Mouse (Mus musculus) forebrain, embryonic 12.5 days (tissue): ENCODE measurements at regions not wholly inside any gene's neighbourhood (a gene's known extent, or its start where the extent isn't known, plus 50 kb on each side); places are given as distances from the start of the nearest gene placed in this dataset.

Experiments
- ATAC-seq: fragments of 200-750 bp; cut with Nextera tagmentation; 2 replicates; pipeline ENCODE4 v1.8.0; 2017; ENCODE audit warnings: moderate TSS enrichment; ENCODE audit not compliant: low FRiP score
- H3K27ac ChIP-seq: fragments of 300-500 bp; sonication (generic); 2 replicates; pipeline ENCODE4 v1.5.1; 2016; ENCODE audit warnings: mild to moderate bottlenecking
- H3K27me3 ChIP-seq: fragments of 300-500 bp; sonication (generic); 2 replicates; pipeline ENCODE4 v1.6.1; 2016; ENCODE audit warnings: mild to moderate bottlenecking
- H3K36me3 ChIP-seq: fragments of 300-500 bp; sonication (generic); replicated peaks from 2 replicates; pipeline ENCODE4 v1.6.1; 2016; ENCODE audit warnings: mild to moderate bottlenecking
- H3K4me1 ChIP-seq: fragments of 300-500 bp; sonication (generic); 2 replicates; pipeline ENCODE4 v1.6.1; 2016
- H3K4me2 ChIP-seq: fragments of 300-500 bp; sonication (generic); 2 replicates; pipeline ENCODE4 v1.6.1; 2016; ENCODE audit warnings: mild to moderate bottlenecking, moderate library complexity
- H3K4me3 ChIP-seq: fragments of 300-500 bp; sonication (generic); replicated peaks from 2 replicates; pipeline ENCODE4 v1.5.1; 2016; ENCODE audit warnings: mild to moderate bottlenecking
- H3K9ac ChIP-seq: fragments of 300-500 bp; sonication (generic); 2 replicates; pipeline ENCODE4 v1.6.1; 2016; ENCODE audit warnings: mild to moderate bottlenecking
- H3K9me3 ChIP-seq: fragments of 300-500 bp; sonication (generic); 2 replicates; pipeline ENCODE4 v1.6.1; 2016
- WGBS: fragments of 180-500 bp; shearing (Covaris S2); methylation state at CpG from one replicate; pipeline ENCODE4 v1.1.7; 2016; 5-methylcytosine and 5-hydroxymethylcytosine counted together

GRCm38 (mm10) chr14:24646239-24646848 is 159.4 kb downstream of the Rps24 start:
- H3K27me3 ChIP-seq: no peaks in the 10 kb centered on the region
- peak overlapping the region; percentile 61; the same call in 1 of the 2 replicates for H3K27ac ChIP-seq
- no peak overlapping the region for H3K4me2 ChIP-seq
- no peak for ATAC-seq
- no peaks in the 10 kb centered on the region for H3K9me3 ChIP-seq
- H3K4me3 ChIP-seq: no peak overlapping the region
- no peak overlapping the region for H3K9ac ChIP-seq
- peaks cover 53% of the 10 kb centered on the region for H3K4me1 ChIP-seq
- no peaks in the 10 kb centered on the region for H3K36me3 ChIP-seq
- 88% methylated on average over 6 of the region's 6 CpGs for WGBS

GRCm38 (mm10) chr14:24647722-24648121 is 160.8 kb downstream of the Rps24 start:
- Histone ChIP-seq H3K4me3 (no peak overlapping the region), H3K9ac (no peak overlapping the region), H3K9me3 (no peaks in the 10 kb centered on the region), H3K27me3 (no peaks in the 10 kb centered on the region), H3K27ac (no peak overlapping the region), H3K36me3 (no peaks in the 10 kb centered on the region), H3K4me2 (no peak overlapping the region), H3K4me1 (peaks cover 51% of the 10 kb centered on the region)
- ATAC-seq: no peak
- 92% methylated on average over 4 of the region's 4 CpGs for WGBS

GRCm38 (mm10) chr14:24650195-24650901 is 163.4 kb downstream of the Rps24 start:
- no peak overlapping the region for H3K4me3 ChIP-seq
- peaks cover 29% of the 10 kb centered on the region for H3K4me1 ChIP-seq
- ATAC-seq: peak; percentile 53; the same call in 1 of the 2 replicates
- H3K27me3 ChIP-seq: no peaks in the 10 kb centered on the region
- H3K4me2 ChIP-seq: no peak overlapping the region
- no peaks in the 10 kb centered on the region for H3K36me3 ChIP-seq
- H3K27ac ChIP-seq: peak overlapping the region; percentile 85
- no peaks in the 10 kb centered on the region for H3K9me3 ChIP-seq
- WGBS: 50% methylated on average over 7 of the region's 7 CpGs
- H3K9ac ChIP-seq: no peak overlapping the region

- Histone ChIP-seq H3K27me3 (no peaks in the 10 kb centered on the region), H3K9ac (no peak overlapping the region), H3K9me3 (no peaks in the 10 kb centered on the region), H3K4me3 (no peak overlapping the region), H3K4me2 (no peak overlapping the region), H3K4me1 (peaks cover 33% of the 10 kb centered on the region), H3K36me3 (no peaks in the 10 kb centered on the region), H3K27ac (peak overlapping the region; percentile 85)
- ATAC-seq: peak; percentile 51; the same call in 1 of the 2 replicates
- WGBS: 25% methylated on average over 12 of the region's 12 CpGs
Observed at GRCm38 (mm10) chr14:24650902-24651270, 164.0 kb downstream of the Rps24 start.

- Histone ChIP-seq H3K9me3 (no peaks in the 10 kb centered on the region), H3K4me2 (no peak overlapping the region), H3K9ac (no peak overlapping the region), H3K4me1 (peaks cover 26% of the 10 kb centered on the region), H3K4me3 (no peak overlapping the region), H3K36me3 (no peaks in the 10 kb centered on the region), H3K27ac (peak overlapping the region; percentile 43), H3K27me3 (no peaks in the 10 kb centered on the region)
- WGBS: 84% methylated on average over 2 of the region's 2 CpGs
- ATAC-seq: no peak
Observed at GRCm38 (mm10) chr14:24652591-24652990, 165.7 kb downstream of the Rps24 start.

GRCm38 (mm10) chr14:24655580-24655979 is 168.7 kb downstream of the Rps24 start:
- no peaks in the 10 kb centered on the region for H3K9me3 ChIP-seq
- WGBS: 77% methylated on average over 9 of the region's 9 CpGs
- H3K27ac ChIP-seq: no peak overlapping the region
- no peak overlapping the region for H3K4me3 ChIP-seq
- no peaks in the 10 kb centered on the region for H3K36me3 ChIP-seq
- no peak for ATAC-seq
- peaks cover 20% of the 10 kb centered on the region for H3K4me1 ChIP-seq
- no peak overlapping the region for H3K4me2 ChIP-seq
- no peaks in the 10 kb centered on the region for H3K27me3 ChIP-seq
- H3K9ac ChIP-seq: no peak overlapping the region

GRCm38 (mm10) chr14:24661797-24662196 is 174.9 kb downstream of the Rps24 start:
- no peak overlapping the region for H3K4me2 ChIP-seq
- H3K36me3 ChIP-seq: no peaks in the 10 kb centered on the region
- H3K9ac ChIP-seq: no peak overlapping the region
- H3K4me1 ChIP-seq: no peaks in the 10 kb centered on the region
- no peaks in the 10 kb centered on the region for H3K9me3 ChIP-seq
- 59% methylated on average over 2 of the region's 2 CpGs for WGBS
- no peak overlapping the region for H3K4me3 ChIP-seq
- ATAC-seq: no peak
- H3K27ac ChIP-seq: no peak overlapping the region
- no peaks in the 10 kb centered on the region for H3K27me3 ChIP-seq

GRCm38 (mm10) chr14:24665210-24665609 is 178.3 kb downstream of the Rps24 start:
- H3K27me3 ChIP-seq: no peaks in the 10 kb centered on the region
- no peak overlapping the region for H3K27ac ChIP-seq
- ATAC-seq: no peak
- H3K4me3 ChIP-seq: no peak overlapping the region
- H3K9ac ChIP-seq: no peak overlapping the region
- no peaks in the 10 kb centered on the region for H3K4me1 ChIP-seq
- WGBS: 74% methylated on average over 4 of the region's 4 CpGs
- no peak overlapping the region for H3K4me2 ChIP-seq
- no peaks in the 10 kb centered on the region for H3K9me3 ChIP-seq
- H3K36me3 ChIP-seq: no peaks in the 10 kb centered on the region
